Mouse (Mus musculus) frontal cortex, postnatal 10 days (tissue): ENCODE measurements around the gene Vmn2r44.
"Not testable (repeated sequence)": the region's sequence is repeated elsewhere in the genome, so short reads cannot be mapped to it uniquely, and the experiment has no call there.

Experiments used
- DNase-seq, 2 experiments: peaks; one replicate each; pipeline ENCODE4 v3.0.0; 2022; ENCODE audit warnings: low spot score in 2 of 2, mixed read lengths in 1 of 2

Vmn2r44 gene

DNA sequence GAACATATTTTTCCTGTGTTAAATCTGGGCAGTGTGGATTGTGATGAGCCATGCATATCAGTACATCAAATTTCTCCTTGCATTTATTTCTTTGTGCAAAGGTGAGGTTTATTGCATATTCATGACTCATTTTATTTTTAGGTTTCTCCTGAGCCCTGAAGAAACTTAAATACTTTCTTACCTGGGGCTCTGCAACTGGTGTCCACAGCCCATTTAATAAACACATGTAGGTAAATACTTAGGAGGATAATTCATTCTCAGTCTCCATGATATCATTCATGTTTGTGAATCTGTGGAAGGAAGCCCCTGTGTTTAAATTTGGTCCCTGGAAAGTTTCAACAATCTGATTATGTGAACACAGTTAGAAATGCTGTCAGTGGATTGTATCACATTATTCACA, at the start of gene Vmn2r44:
Vmn2r44 (minus strand) TSS at position 101 of the 400 bp plus-strand sequence.
- not testable (repeated sequence) for DNase-seq

DNA sequence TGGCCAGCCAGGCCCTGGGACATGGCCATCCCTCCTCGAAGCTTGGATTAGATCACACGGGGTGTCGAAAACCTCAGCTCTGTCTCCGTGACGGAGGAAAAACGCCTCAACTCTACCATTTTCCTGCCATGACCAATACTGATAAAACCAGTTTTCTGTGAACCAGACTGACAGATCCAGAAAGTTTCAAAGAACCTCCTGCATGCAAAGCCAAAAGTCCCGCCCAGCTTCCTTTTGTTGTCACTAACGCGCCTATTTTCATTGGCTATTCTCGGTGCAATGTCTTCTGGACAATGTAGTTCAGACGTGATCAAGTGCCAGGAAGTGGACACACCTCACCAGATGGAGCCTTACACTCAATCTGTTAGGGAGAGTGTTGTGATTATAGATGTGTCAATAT, 25.3 kb downstream of the Vmn2r44 start:
- DNase-seq, result not testable (repeated sequence)
